Mouse (Mus musculus) heart, embryonic 12.5 days (tissue): ENCODE data around the gene Hivep3. TPM values are rescaled to one million over a fixed set of nuclear protein-coding genes. Genes with fewer than 3 reads are reported as not detected.
A peak's percentile ranks its signal among the peaks of the same experiment; 100 is the strongest.

Source experiments
- ATAC-seq: fragments of 200-750 bp; cut with Nextera tagmentation; 2 replicates; pipeline ENCODE4 v1.8.0; 2017; ENCODE audit warnings: moderate TSS enrichment, moderate library complexity; ENCODE audit not compliant: insufficient number of reproducible peaks, low FRiP score
- H3K27ac ChIP-seq: fragments of 300-500 bp; sonication (generic); 2 replicates; pipeline ENCODE4 v1.5.1; 2016; ENCODE audit warnings: mild to moderate bottlenecking, moderate library complexity; ENCODE audit not compliant: poor library complexity, severe bottlenecking
- H3K27me3 ChIP-seq: fragments of 300-500 bp; sonication (generic); replicated peaks from 2 replicates; pipeline ENCODE4 v1.6.1; 2016; ENCODE audit warnings: mild to moderate bottlenecking, moderate library complexity
- H3K36me3 ChIP-seq: fragments of 300-500 bp; sonication (generic); 2 replicates; pipeline ENCODE4 v1.6.1; 2016; ENCODE audit warnings: mild to moderate bottlenecking, moderate library complexity
- H3K4me1 ChIP-seq: fragments of 300-500 bp; sonication (generic); replicated peaks from 2 replicates; pipeline ENCODE4 v1.6.1; 2016; ENCODE audit warnings: mild to moderate bottlenecking
- H3K4me2 ChIP-seq: fragments of 300-500 bp; sonication (generic); 2 replicates; pipeline ENCODE4 v1.6.1; 2016; ENCODE audit warnings: mild to moderate bottlenecking, moderate library complexity
- H3K4me3 ChIP-seq: fragments of 300-500 bp; sonication (generic); 2 replicates; pipeline ENCODE4 v1.5.1; 2016; ENCODE audit warnings: mild to moderate bottlenecking
- H3K9ac ChIP-seq: fragments of 300-500 bp; sonication (generic); 2 replicates; pipeline ENCODE4 v1.6.1; 2016; ENCODE audit warnings: mild to moderate bottlenecking, moderate library complexity
- H3K9me3 ChIP-seq: fragments of 300-500 bp; sonication (generic); replicated peaks from 2 replicates; pipeline ENCODE4 v1.6.1; 2016; ENCODE audit warnings: mild to moderate bottlenecking, moderate library complexity
- WGBS: fragments of 180-500 bp; shearing (Covaris S2); methylation state at CpG from one replicate; pipeline ENCODE4 v1.1.7; 2016; 5-methylcytosine and 5-hydroxymethylcytosine counted together
- polyA plus RNA-seq: library from polyadenylated mRNA; unstranded; fragments of >200 nt; fragmentation: Nextera tagmentation; extraction: Ambion mirVana; gene quantifications from 2 replicates; pipeline ENCODE4 v1.2.1, GENCODE M21; 2016

Gene Hivep3
- polyA plus RNA-seq: 5.8 and 6.1 TPM in 2 replicates

- peak within 1 kb of the TSS; percentile 96 for H3K4me2 ChIP-seq
- peak within 1 kb of the TSS; percentile 82 for H3K9ac ChIP-seq
- ATAC-seq: peak; percentile 99
- H3K27me3 ChIP-seq: peaks cover 29% of the 10 kb centered on the region
- H3K27ac ChIP-seq: peak within 1 kb of the TSS; percentile 74; the same call in 1 of the 2 replicates
- H3K4me3 ChIP-seq: peak within 1 kb of the TSS; percentile 73
- under 1% methylated on average over 45 of the region's 47 CpGs for WGBS
- no peaks in the 10 kb centered on the region for H3K4me1 ChIP-seq
- H3K36me3 ChIP-seq: no peaks in the 10 kb centered on the region
- H3K9me3 ChIP-seq: no peaks in the 10 kb centered on the region
Measured at GRCm38 (mm10) chr4:119733184-119733880, at the start of gene Hivep3. Hivep3 (plus strand) TSS chr4:119733784.

- Histone ChIP-seq H3K9me3 (no peaks in the 10 kb centered on the region), H3K36me3 (no peaks in the 10 kb centered on the region), H3K27ac (no peak overlapping the region), H3K4me1 (peaks cover 9% of the 10 kb centered on the region; the same call in 1 of the 2 replicates), H3K9ac (no peak overlapping the region), H3K4me3 (no peak overlapping the region), H3K27me3 (no peaks in the 10 kb centered on the region), H3K4me2 (no peak overlapping the region)
- ATAC-seq: no peak
- WGBS: 80% methylated on average over 2 of the region's 2 CpGs
Measured at GRCm38 (mm10) chr4:119685746-119686145, 47.8 kb upstream of the Hivep3 start.

GRCm38 (mm10) chr4:119698339-119698738, 35.2 kb upstream of the Hivep3 start:
- Histone ChIP-seq H3K27me3 (no peaks in the 10 kb centered on the region), H3K4me2 (no peak overlapping the region), H3K4me1 (no peaks in the 10 kb centered on the region), H3K9ac (no peak overlapping the region), H3K27ac (no peak overlapping the region), H3K9me3 (peaks cover 3% of the 10 kb centered on the region; the same call in 1 of the 2 replicates), H3K36me3 (no peaks in the 10 kb centered on the region), H3K4me3 (no peak overlapping the region)
- no peak for ATAC-seq
- WGBS: 52% methylated on average over 2 of the region's 2 CpGs

DNA sequence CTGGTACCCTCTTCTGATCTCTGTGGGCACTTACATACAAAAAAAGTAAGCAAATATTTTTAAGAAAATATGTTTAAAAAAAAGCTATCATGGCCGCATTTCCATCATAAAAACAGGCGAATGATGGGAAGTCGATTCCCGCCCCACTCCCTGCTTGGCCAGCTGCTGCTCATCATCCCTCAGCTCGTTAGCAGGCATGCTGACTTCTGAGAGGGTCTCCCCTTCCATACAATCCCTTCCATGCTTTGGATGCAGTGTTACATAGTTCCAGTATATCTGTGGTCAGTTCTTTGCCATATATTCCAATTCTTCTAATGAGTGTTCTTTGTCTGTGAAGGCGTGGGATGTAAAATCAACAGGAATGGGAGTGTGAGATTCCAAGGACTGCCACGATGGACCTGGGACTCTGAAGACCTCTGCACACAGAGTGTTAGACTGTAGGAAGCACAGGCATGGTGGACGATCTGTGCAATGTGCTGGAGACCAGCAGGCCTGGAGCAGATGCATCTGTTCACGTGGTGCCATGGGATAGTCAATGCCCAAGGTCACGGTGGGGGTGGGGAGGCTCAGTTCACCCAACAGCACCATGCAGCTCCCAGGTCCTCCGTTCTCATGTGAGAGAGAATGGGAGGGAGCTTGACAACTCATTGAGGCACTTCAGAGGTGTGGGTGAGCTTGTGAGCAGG, 32.2 kb upstream of the Hivep3 start:
- no peak overlapping the region for H3K4me3 ChIP-seq
- no peak for ATAC-seq
- H3K27me3 ChIP-seq: no peaks in the 10 kb centered on the region
- no peaks in the 10 kb centered on the region for H3K4me1 ChIP-seq
- no peak overlapping the region for H3K4me2 ChIP-seq
- WGBS: 80% methylated on average over 11 of the region's 11 CpGs
- no peak overlapping the region for H3K9ac ChIP-seq
- H3K27ac ChIP-seq: no peak overlapping the region
- H3K9me3 ChIP-seq: peaks cover 3% of the 10 kb centered on the region; the same call in 1 of the 2 replicates
- no peaks in the 10 kb centered on the region for H3K36me3 ChIP-seq

DNA sequence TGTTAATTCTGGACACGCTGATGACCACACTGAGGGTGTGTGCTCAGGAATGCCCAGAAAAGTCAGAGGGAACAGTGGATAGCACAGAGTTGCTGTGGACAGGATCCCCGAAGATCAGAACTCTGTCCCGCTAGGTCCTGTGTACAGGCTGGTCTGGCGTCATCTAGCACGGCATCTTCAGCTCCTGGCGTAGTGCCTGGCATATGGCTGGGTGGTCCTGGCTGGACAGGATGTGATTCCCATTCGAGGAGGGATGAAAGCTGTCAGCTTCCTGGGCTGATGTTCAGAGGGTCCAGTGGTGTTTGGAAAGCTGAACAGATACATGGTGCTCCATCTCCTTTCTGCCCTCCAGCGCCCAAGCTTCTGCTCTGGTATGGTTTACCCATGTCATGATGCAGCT, 29.6 kb upstream of the Hivep3 start:
- 83% methylated on average over 8 of the region's 8 CpGs for WGBS
- ATAC-seq: no peak
- no peaks in the 10 kb centered on the region for H3K36me3 ChIP-seq
- no peak overlapping the region for H3K27ac ChIP-seq
- H3K9me3 ChIP-seq: peaks cover 3% of the 10 kb centered on the region; the same call in 1 of the 2 replicates
- no peak overlapping the region for H3K4me3 ChIP-seq
- H3K4me2 ChIP-seq: no peak overlapping the region
- H3K9ac ChIP-seq: no peak overlapping the region
- H3K4me1 ChIP-seq: no peaks in the 10 kb centered on the region
- H3K27me3 ChIP-seq: no peaks in the 10 kb centered on the region

DNA sequence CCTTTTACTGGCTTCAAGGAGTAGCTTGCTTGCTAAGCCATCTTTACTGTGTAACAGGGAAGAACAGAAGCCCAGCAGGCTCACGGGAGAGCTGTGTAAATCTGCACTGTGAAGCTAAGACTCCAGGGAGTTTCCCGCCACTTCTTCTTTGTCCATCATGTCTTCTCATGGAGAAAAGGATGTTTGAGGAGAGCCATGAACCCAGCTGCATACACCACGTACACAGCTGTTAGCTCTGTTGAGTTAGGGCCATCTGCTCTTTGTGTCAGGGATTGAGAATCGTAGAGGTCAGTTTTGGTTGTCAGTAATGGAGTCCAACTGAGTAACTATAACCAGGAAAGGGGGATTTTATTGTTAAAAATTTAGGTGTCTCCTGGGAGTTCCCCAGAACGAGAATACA, 26.3 kb upstream of the Hivep3 start:
- no peaks in the 10 kb centered on the region for H3K9me3 ChIP-seq
- 71% methylated on average over 5 of the region's 5 CpGs for WGBS
- no peak overlapping the region for H3K4me3 ChIP-seq
- no peak overlapping the region for H3K27ac ChIP-seq
- H3K4me1 ChIP-seq: no peaks in the 10 kb centered on the region
- H3K36me3 ChIP-seq: no peaks in the 10 kb centered on the region
- H3K27me3 ChIP-seq: no peaks in the 10 kb centered on the region
- ATAC-seq: no peak
- no peak overlapping the region for H3K9ac ChIP-seq
- no peak overlapping the region for H3K4me2 ChIP-seq

DNA sequence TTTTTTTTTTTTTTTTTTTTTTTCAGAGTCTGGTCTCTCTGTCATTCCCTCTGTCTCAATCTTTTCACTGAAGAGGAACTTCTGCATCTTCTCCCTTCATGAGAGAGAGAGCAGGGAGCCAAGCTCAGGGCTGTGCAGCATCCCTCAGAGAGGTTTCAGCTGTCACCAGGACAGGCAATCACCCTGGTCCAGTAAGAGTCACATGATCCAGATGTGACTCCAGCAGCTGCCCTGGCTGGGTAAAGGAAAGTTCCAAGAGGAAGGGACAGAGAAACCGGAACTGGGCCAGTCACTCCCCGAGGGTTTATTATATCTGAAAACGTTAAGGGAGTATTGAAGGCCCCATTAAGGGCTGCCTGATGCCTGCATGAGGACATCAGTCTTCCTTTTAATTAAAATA, 25.8 kb upstream of the Hivep3 start:
- Histone ChIP-seq H3K27ac (no peak overlapping the region), H3K4me2 (no peak overlapping the region), H3K9ac (no peak overlapping the region), H3K9me3 (no peaks in the 10 kb centered on the region), H3K4me1 (no peaks in the 10 kb centered on the region), H3K36me3 (no peaks in the 10 kb centered on the region), H3K4me3 (no peak overlapping the region), H3K27me3 (no peaks in the 10 kb centered on the region)
- ATAC-seq: no peak
- WGBS: 38% methylated on average over 3 of the region's 3 CpGs

- Histone ChIP-seq H3K27me3 (no peaks in the 10 kb centered on the region), H3K4me3 (no peak overlapping the region), H3K9me3 (no peaks in the 10 kb centered on the region), H3K9ac (no peak overlapping the region), H3K36me3 (no peaks in the 10 kb centered on the region), H3K4me1 (no peaks in the 10 kb centered on the region), H3K4me2 (no peak overlapping the region), H3K27ac (no peak overlapping the region)
- ATAC-seq: no peak
- 69% methylated on average over 4 of the region's 4 CpGs for WGBS
Measured at GRCm38 (mm10) chr4:119710208-119710607, 23.4 kb upstream of the Hivep3 start.

DNA sequence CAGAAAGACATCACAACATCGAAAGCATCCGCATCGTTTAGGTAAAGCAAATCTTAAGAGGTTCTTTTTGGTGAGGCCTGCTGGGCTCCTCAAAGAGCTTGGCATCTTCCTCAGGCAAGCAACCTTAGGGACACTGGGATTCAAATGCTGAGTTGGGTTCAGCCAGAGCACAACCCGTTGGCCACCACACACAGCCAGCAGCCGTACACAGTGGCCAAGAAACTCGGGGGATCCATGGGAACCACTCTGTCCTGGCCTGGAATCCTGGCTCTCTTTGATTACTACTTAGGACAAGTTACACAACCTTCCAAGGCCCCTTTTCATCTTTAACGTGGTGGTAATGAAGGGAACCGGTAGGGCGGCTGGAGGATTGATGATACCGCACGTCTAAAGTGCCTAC, 16.1 kb upstream of the Hivep3 start:
- Histone ChIP-seq H3K36me3 (no peaks in the 10 kb centered on the region), H3K4me2 (no peak overlapping the region), H3K27ac (no peak overlapping the region), H3K4me1 (peaks cover 17% of the 10 kb centered on the region), H3K27me3 (no peaks in the 10 kb centered on the region; the same call in 1 of the 2 replicates), H3K9ac (no peak overlapping the region), H3K4me3 (no peak overlapping the region), H3K9me3 (no peaks in the 10 kb centered on the region)
- 90% methylated on average over 11 of the region's 11 CpGs for WGBS
- ATAC-seq: no peak

GRCm38 (mm10) chr4:119721531-119721930, 12.1 kb upstream of the Hivep3 start:
- Histone ChIP-seq H3K9me3 (no peaks in the 10 kb centered on the region), H3K4me2 (no peak overlapping the region), H3K36me3 (no peaks in the 10 kb centered on the region), H3K4me3 (no peak overlapping the region), H3K9ac (no peak overlapping the region), H3K27ac (no peak overlapping the region), H3K27me3 (peaks cover 9% of the 10 kb centered on the region), H3K4me1 (peaks cover 23% of the 10 kb centered on the region)
- WGBS: 79% methylated on average over 3 of the region's 3 CpGs
- ATAC-seq: no peak

DNA sequence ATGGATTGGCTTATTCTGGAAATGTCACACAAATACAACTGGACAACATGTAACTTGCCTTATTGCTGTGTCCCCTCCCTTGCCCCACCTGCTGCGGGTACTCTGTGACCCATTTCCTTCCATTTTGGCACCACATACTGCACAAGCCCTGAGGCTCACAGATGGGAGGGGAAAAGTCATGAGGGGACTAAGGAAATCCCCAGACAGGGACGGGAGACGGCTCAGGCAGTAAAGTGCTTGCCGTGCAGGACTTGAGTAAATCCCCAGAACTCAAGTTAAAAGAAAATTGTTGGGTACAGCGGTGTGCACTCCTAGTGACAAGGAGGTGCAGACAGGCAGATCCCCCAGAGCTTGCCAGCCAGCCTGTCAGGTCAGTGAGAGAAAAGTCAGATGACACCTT, 7.5 kb upstream of the Hivep3 start:
- Histone ChIP-seq H3K36me3 (no peaks in the 10 kb centered on the region), H3K9me3 (no peaks in the 10 kb centered on the region), H3K4me3 (no peak overlapping the region), H3K9ac (no peak overlapping the region), H3K4me1 (0 out of 2 replicates have a peak, but pooled peaks cover 6% of the 10 kb centered on the region), H3K27me3 (peaks cover 18% of the 10 kb centered on the region; the same call in 1 of the 2 replicates), H3K4me2 (no peak overlapping the region), H3K27ac (no peak overlapping the region)
- 60% methylated on average over 5 of the region's 5 CpGs for WGBS
- no peak for ATAC-seq
